Mouse (Mus musculus) bone marrow macrophage, adult 2 months (primary cell): Measurements from ENCODE around the gene Ttpal. TPM values are rescaled to one million over a fixed set of nuclear protein-coding genes. Genes with fewer than 3 reads are reported as not detected.

Source experiments
- H3K27ac ChIP-seq: 2 replicates; pipeline ENCODE4 v1.5.1; 2012; ENCODE audit warnings: low read depth, low read length; ENCODE audit not compliant: insufficient read depth
- H3K4me1 ChIP-seq: 2 replicates; pipeline ENCODE4 v1.6.1; 2012; ENCODE audit warnings: low read length; ENCODE audit not compliant: control insufficient read depth, insufficient read depth
- H3K4me3 ChIP-seq: 2 replicates; pipeline ENCODE4 v1.5.1; 2012; ENCODE audit warnings: mild to moderate bottlenecking, low read length, moderate library complexity; ENCODE audit not compliant: insufficient read depth
- CTCF ChIP-seq: IDR thresholded peaks from 2 replicates; pipeline ENCODE4 v1.5.1; 2012; ENCODE audit warnings: low read depth, mild to moderate bottlenecking, low read length, moderate library complexity
- POLR2A ChIP-seq: IDR thresholded peaks from 2 replicates; pipeline ENCODE4 v1.6.1; 2012; ENCODE audit warnings: mild to moderate bottlenecking, low read depth, low read length, borderline replicate concordance
- polyA plus RNA-seq: library from polyadenylated mRNA; stranded (reverse); fragments of >200 nt; gene quantifications from 2 replicates; pipeline ENCODE4 v1.2.4, GENCODE M21; 2012; ENCODE audit not compliant: missing spikeins, insufficient read depth, insufficient read length

Gene Ttpal
- polyA plus RNA-seq, 1 experiment = 8.5 TPM

GRCm38 (mm10) chr2:163590996-163591395 is 11.1 kb upstream of the Ttpal start:
- peaks cover 63% of the 10 kb centered on the region for H3K4me1 ChIP-seq
- no peak overlapping the region for H3K4me3 ChIP-seq
- TF ChIP-seq CTCF (no peak), POLR2A (no peak)
- H3K27ac ChIP-seq = peak overlapping the region; percentile 80

DNA sequence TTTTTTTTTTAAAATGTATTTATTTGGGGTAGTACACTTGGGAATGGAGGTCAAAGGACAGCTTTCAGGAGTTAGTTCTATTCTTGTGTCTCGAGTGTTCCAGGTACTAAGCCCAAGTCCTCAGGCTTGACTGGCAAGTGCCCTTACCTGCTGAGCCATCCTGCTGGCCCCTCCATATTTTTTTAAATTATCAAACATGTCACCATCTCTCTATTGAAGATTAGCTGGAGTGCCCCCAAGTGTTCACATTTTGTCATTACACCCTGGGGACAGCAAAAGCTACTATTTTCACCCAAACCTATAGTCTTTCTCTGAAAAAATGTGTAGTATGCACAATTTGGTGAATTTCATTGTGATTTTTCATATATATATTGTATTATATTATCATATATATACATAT is 10.0 kb upstream of the Ttpal start:
- peaks cover 63% of the 10 kb centered on the region for H3K4me1 ChIP-seq
- no peak overlapping the region for H3K4me3 ChIP-seq
- no peak overlapping the region for H3K27ac ChIP-seq
- TF ChIP-seq POLR2A = no peak
- peak; percentile 47 for TF ChIP-seq CTCF

DNA sequence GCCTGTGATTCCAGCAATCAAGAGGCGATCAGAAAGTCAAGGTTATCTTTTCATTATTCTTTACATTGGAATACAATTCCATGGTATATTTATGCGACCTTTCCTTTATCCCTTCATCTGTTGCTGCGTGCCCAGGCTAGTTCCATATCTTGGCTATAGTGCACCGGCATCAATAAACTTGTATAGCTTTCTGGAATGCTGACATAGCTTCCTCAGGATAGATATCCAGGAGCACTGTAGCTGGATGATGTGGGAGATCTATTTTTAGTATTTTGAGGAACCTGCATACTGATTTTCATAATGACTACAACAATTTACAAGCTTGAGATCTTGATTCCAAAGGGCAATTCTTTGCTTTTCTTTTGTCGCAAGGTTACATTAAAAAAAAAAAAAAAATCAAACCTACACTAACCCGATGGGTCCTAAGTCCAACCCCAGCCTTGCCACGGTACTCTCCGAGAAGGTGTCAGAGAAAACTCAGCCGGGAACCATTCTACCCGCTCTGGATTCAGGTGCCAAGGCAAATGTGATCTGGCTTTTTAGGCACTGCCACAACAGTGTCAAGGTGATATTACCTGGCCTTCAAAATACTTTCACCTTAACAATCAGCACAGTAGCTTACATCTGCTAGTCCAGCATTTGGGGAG is 8.4 kb upstream of the Ttpal start:
- no peak overlapping the region for H3K4me3 ChIP-seq
- no peak overlapping the region for H3K27ac ChIP-seq
- peaks cover 48% of the 10 kb centered on the region for H3K4me1 ChIP-seq
- no peak for TF ChIP-seq CTCF
- TF ChIP-seq POLR2A = no peak

DNA sequence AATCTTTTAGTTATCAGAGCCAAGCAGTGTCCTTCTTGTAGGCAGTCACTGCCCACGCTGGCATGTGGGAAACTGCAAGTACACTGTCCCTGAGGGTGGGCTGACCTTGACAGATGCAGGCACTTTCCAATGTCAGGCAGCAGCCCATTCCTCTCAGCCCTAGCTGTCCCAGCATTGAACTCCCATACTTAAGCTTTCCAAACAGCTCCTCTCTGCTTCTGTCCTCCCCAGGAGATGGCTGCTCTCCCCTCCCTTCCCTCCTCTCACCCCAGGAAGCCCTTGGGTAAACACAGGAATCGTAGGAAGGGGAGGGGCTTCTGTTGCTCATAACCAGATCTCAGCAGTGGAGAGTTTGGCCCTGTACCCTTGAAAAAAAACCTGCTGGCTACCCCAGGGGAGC is 7.0 kb upstream of the Ttpal start:
- TF ChIP-seq POLR2A (no peak), CTCF (no peak)
- Histone ChIP-seq H3K27ac (no peak overlapping the region), H3K4me3 (no peak overlapping the region), H3K4me1 (peaks cover 35% of the 10 kb centered on the region)

DNA sequence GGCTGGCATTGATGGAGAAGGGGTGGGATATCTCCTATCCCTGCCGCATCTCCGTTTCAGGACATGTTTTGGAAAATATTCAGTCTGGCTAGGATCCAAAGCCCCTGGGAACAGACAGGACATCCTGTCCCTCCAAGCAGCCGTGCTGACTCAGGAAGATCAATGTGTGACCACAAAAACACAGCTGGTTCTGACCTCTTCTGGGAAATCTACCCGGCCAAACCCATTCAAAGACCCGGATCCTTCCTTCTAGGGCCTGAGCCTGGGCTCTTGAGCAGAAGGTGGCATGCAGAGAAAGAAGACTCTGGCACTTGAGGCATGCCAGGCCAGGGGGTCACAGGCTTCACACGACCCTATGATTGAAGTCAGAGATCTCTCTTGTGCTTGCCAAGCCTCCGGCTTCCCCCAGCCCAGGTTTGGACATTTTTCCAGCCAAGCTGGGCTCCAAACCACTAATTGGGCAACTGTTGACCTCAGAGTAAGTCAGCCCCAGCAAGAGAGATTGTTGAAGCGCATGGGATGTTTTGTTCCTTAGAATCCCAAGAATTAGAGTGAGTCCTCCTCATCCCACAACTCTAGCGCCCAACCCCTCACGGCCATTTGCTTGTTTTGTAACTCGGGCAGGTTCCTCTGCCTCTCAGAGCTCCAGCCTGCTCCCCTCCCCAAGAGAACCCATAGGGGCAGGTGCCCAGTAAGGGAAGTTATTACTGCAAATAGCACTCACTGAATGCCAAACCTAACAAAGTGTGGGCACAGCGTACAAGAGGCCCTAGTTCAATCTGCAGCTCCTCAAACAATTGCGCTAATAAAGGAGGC is 5.8 kb upstream of the Ttpal start:
- Histone ChIP-seq H3K4me3 (no peak overlapping the region), H3K27ac (no peak overlapping the region), H3K4me1 (peaks cover 26% of the 10 kb centered on the region)
- TF ChIP-seq POLR2A (no peak), CTCF (no peak)

GRCm38 (mm10) chr2:163596873-163597155 is 5.3 kb upstream of the Ttpal start:
- TF ChIP-seq CTCF = no peak
- TF ChIP-seq POLR2A = no peak

DNA sequence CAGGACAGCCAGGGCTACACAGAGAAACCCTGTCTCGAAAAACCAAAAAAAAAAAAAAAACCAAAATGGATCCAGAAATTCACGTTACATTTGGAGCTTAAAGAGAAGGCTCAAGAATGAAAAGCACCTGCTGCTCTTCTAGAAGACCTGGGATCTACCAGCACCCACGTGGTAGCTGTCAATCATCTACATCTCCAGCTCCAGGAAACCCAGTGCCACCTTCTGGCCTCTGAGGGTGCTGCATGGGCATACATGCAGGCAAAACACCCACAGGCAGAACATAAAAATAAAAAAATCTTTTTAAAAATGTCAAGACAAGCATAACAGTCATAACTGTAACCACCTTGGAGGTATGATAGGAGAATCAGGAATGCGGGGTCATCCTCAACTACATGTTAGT is 4.5 kb upstream of the Ttpal start:
- H3K4me1 ChIP-seq = peaks cover 27% of the 10 kb centered on the region

More at GRCm38 (mm10) chr2:163596873-163597155, 5.3 kb upstream of the Ttpal start:
- H3K4me3 ChIP-seq = no peak overlapping the region
- H3K4me1 ChIP-seq = peaks cover 27% of the 10 kb centered on the region
- no peak overlapping the region for H3K27ac ChIP-seq

DNA sequence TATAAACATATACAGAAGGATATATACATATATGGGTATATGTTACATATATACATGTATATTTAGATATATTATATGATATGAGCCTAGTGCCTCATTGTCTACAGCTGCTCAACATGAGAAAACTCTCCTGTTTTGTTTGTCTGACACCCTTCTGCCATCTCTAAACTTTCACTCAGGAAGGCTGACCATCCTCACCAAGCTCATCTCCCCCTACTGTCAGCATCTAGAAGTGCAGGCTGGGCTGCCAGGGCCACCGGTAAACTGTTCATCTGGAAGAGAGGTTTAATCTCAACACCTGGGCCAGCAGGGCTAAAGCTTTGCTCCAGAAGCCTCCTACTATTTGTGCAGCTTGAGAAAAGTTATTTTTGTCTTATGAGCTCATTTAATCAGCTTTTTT is 2.9 kb upstream of the Ttpal start:
- Histone ChIP-seq H3K4me3 (no peak overlapping the region), H3K4me1 (peaks cover 20% of the 10 kb centered on the region), H3K27ac (no peak overlapping the region)
- TF ChIP-seq POLR2A = no peak
- TF ChIP-seq CTCF = peak; percentile 38; the same call in 1 of the 2 replicates

More for the DNA sequence above, 4.5 kb upstream of the Ttpal start:
- no peak overlapping the region for H3K4me3 ChIP-seq
- TF ChIP-seq CTCF (peak; percentile 50; the same call in 1 of the 2 replicates), POLR2A (no peak)
- no peak overlapping the region for H3K27ac ChIP-seq

DNA sequence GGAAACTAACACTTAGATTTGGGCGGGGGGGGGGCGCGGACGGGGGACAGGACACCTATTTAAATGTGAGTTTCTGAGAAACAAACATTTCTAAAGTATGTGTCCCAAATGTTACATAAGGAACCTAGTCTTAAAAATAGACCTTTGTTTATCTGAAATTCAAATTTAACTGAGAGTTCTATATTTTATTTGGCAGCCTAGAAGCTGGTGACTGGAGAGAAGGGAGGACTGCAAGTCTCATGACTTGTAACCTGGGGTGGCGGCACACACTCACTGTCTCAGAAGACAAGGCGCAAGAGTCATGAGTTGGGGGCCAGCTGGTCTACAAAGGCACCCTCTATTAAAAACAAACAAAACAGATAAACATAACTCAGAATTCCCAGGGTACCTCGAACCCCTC is 1.0 kb upstream of the Ttpal start:
- Histone ChIP-seq H3K4me1 (peaks cover 13% of the 10 kb centered on the region), H3K27ac (no peak overlapping the region), H3K4me3 (no peak overlapping the region)
- no peak for TF ChIP-seq CTCF
- TF ChIP-seq POLR2A = no peak

- Histone ChIP-seq H3K27ac (no peak overlapping the region), H3K4me3 (peak overlapping the region; percentile 78; the same call in 1 of the 2 replicates), H3K4me1 (peaks cover 7% of the 10 kb centered on the region)
- TF ChIP-seq POLR2A (no peak), CTCF (no peak)
Observed at GRCm38 (mm10) chr2:163601712-163602100, 408 bp upstream of the Ttpal start.
